Mouse (Mus musculus) limb, embryonic 14.5 days (tissue): Measurements from ENCODE around the gene Creb3l4. TPM values are rescaled to one million over a fixed set of nuclear protein-coding genes. Genes with fewer than 3 reads are reported as not detected.

Experiments
- ATAC-seq: fragments of 200-750 bp; cut with Nextera tagmentation; 2 replicates; pipeline ENCODE4 v1.8.0; 2017; ENCODE audit warnings: low read depth, moderate number of reproducible peaks, moderate TSS enrichment; ENCODE audit not compliant: low FRiP score
- DNase-seq: peaks from one replicate; pipeline ENCODE4 v3.0.0-alpha.2; 2015; ENCODE audit warnings: low spot score
- H3K27ac ChIP-seq: fragments of 300-500 bp; sonication (generic); replicated peaks from 2 replicates; pipeline ENCODE4 v1.5.1; 2014; ENCODE audit warnings: low read depth, mild to moderate bottlenecking, low read length, moderate library complexity, mixed read lengths
- H3K27me3 ChIP-seq: fragments of 300-500 bp; sonication (generic); 2 replicates; pipeline ENCODE4 v1.6.1; 2014; ENCODE audit warnings: low read length, mixed read lengths; ENCODE audit not compliant: control insufficient read depth, insufficient read depth
- H3K36me3 ChIP-seq: fragments of 300-500 bp; sonication (generic); 2 replicates; pipeline ENCODE4 v1.6.1; 2014; ENCODE audit warnings: mild to moderate bottlenecking, low read length, moderate library complexity, mixed read lengths; ENCODE audit not compliant: control insufficient read depth, insufficient read depth
- H3K4me1 ChIP-seq: fragments of 300-500 bp; sonication (generic); 2 replicates; pipeline ENCODE4 v1.6.1; 2014; ENCODE audit warnings: antibody characterized with exemption, low read length, mixed read lengths; ENCODE audit not compliant: control insufficient read depth, insufficient read depth
- H3K4me2 ChIP-seq: fragments of 300-500 bp; sonication (generic); replicated peaks from 2 replicates; pipeline ENCODE4 v1.6.1; 2014; ENCODE audit warnings: low read depth, mild to moderate bottlenecking, low read length, moderate library complexity; ENCODE audit not compliant: severe bottlenecking
- H3K4me3 ChIP-seq: fragments of 300-500 bp; sonication (generic); replicated peaks from 2 replicates; pipeline ENCODE4 v1.5.1; 2014; ENCODE audit warnings: low read length
- H3K9ac ChIP-seq: fragments of 300-500 bp; sonication (generic); 2 replicates; pipeline ENCODE4 v1.6.1; 2014; ENCODE audit warnings: mild to moderate bottlenecking, low read depth, low read length, moderate library complexity; ENCODE audit not compliant: severe bottlenecking
- H3K9me3 ChIP-seq: fragments of 300-500 bp; sonication (generic); 2 replicates; pipeline ENCODE4 v1.6.1; 2016; ENCODE audit warnings: low read length; ENCODE audit not compliant: control insufficient read depth
- POLR2A ChIP-seq: fragments of 200-500 bp; IDR thresholded peaks from 2 replicates; pipeline ENCODE4 v1.8.0; 2012; ENCODE audit warnings: inconsistent platforms, mild to moderate bottlenecking, moderate library complexity, borderline replicate concordance; ENCODE audit not compliant: insufficient read depth, insufficient read length; ENCODE audit errors: extremely low read depth
- WGBS: fragments of 180-500 bp; shearing (Covaris S2); extraction: QIAGEN DNeasy Blood & Tissue Kit; methylation state at CpG from one replicate; pipeline ENCODE4 v1.1.7; 2014; 5-methylcytosine and 5-hydroxymethylcytosine counted together
- polyA plus RNA-seq, 2 experiments: library from polyadenylated mRNA; depleted of rRNA in 1 of 2; stranded (reverse) in 1 of 2; unstranded in 1 of 2; fragments of >200 nt; fragmentation: Nextera tagmentation in 1 of 2; extraction: Ambion mirVana in 1 of 2; gene quantifications; 2 replicates each; pipeline versions ENCODE4 v1.2.1 to v1.2.3; 2012 to 2014

The Creb3l4 gene
- polyA plus RNA-seq, 2 experiments: 6.3 to 6.7 TPM

GRCm38 (mm10) chr3:90264687-90265033 is 21.3 kb upstream of the Creb3l4 start:
- DNase-seq (no peak), ATAC-seq (no peak)
- WGBS: 38% methylated on average over 10 of the region's 10 CpGs
- Histone ChIP-seq H3K36me3 (peaks cover 59% of the 10 kb centered on the region), H3K27ac (peak overlapping the region; percentile 96; the same call in 1 of the 2 replicates), H3K4me3 (peak overlapping the region; percentile 84), H3K9ac (peak overlapping the region; percentile 82), H3K9me3 (no peaks in the 10 kb centered on the region), H3K27me3 (no peaks in the 10 kb centered on the region), H3K4me1 (0 out of 2 replicates have a peak, but pooled peaks cover 6% of the 10 kb centered on the region), H3K4me2 (peak overlapping the region; percentile 68; the same call in 1 of the 2 replicates)
- no peak for TF ChIP-seq POLR2A

DNA sequence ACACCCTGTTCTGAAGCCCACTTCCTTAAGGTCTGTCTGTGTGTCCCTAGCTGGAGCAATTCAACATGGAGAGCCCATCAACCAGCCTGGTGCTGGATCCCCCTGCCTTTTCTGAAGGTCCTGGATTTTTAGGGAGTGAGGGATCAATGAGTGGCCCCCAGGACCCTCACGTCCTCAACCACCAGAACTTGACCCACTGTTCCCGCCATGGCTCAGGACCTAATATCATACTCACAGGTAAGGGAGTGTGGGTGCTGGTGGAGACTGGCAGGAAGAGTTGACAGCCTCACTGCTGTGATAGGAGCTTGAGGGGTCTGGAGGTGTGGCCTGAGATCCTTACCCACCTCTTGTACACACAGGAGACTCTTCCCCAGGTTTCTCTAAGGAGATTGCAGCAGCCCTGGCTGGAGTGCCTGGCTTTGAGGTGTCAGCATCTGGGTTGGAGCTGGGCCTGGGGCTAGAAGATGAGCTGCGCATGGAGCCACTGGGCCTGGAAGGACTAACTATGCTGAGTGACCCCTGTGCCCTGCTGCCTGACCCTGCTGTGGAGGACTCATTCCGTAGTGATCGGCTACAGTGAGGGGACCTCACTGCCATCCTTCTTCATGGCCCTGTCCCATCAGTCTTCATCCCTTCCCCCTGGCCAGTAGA is 19.9 kb upstream of the Creb3l4 start:
- Histone ChIP-seq H3K9ac (no peak overlapping the region), H3K4me3 (no peak overlapping the region), H3K4me1 (0 out of 2 replicates have a peak, but pooled peaks cover 6% of the 10 kb centered on the region), H3K27me3 (no peaks in the 10 kb centered on the region), H3K4me2 (no peak overlapping the region), H3K36me3 (peaks cover 66% of the 10 kb centered on the region), H3K9me3 (no peaks in the 10 kb centered on the region), H3K27ac (no peak overlapping the region)
- DNase-seq (no peak), ATAC-seq (no peak)
- no peak for TF ChIP-seq POLR2A
- 92% methylated on average over 5 of the region's 5 CpGs for WGBS

GRCm38 (mm10) chr3:90258521-90258920 is 15.2 kb upstream of the Creb3l4 start:
- no peak overlapping the region for H3K27ac ChIP-seq
- H3K27me3 ChIP-seq: no peaks in the 10 kb centered on the region
- no peak overlapping the region for H3K4me3 ChIP-seq
- TF ChIP-seq POLR2A: no peak
- WGBS: 83% methylated on average over 4 of the region's 4 CpGs
- H3K4me2 ChIP-seq: no peak overlapping the region
- no peak overlapping the region for H3K9ac ChIP-seq
- H3K4me1 ChIP-seq: peaks cover 7% of the 10 kb centered on the region
- DNase-seq: no peak
- peaks cover 67% of the 10 kb centered on the region for H3K36me3 ChIP-seq
- no peaks in the 10 kb centered on the region for H3K9me3 ChIP-seq
- ATAC-seq: no peak

- Histone ChIP-seq H3K9ac (no peak overlapping the region), H3K4me1 (peaks cover 7% of the 10 kb centered on the region), H3K36me3 (peaks cover 51% of the 10 kb centered on the region), H3K4me3 (no peak overlapping the region), H3K27me3 (no peaks in the 10 kb centered on the region), H3K9me3 (no peaks in the 10 kb centered on the region), H3K27ac (no peak overlapping the region), H3K4me2 (no peak overlapping the region)
- 90% methylated on average over 19 of the region's 19 CpGs for WGBS
- no peak for ATAC-seq
- TF ChIP-seq POLR2A: no peak
- DNase-seq: no peak
These were observed 13.6 kb upstream of the Creb3l4 start for GRCm38 (mm10) chr3:90256731-90257530.

GRCm38 (mm10) chr3:90255784-90256353 is 12.6 kb upstream of the Creb3l4 start:
- no peak overlapping the region for H3K27ac ChIP-seq
- peak overlapping the region; percentile 76; the same call in 1 of the 2 replicates for H3K4me2 ChIP-seq
- TF ChIP-seq POLR2A: no peak
- ATAC-seq: no peak
- H3K4me1 ChIP-seq: peaks cover 7% of the 10 kb centered on the region
- DNase-seq: no peak
- H3K36me3 ChIP-seq: peaks cover 50% of the 10 kb centered on the region
- no peak overlapping the region for H3K9ac ChIP-seq
- no peaks in the 10 kb centered on the region for H3K27me3 ChIP-seq
- no peaks in the 10 kb centered on the region for H3K9me3 ChIP-seq
- no peak overlapping the region for H3K4me3 ChIP-seq
- WGBS: 88% methylated on average over 14 of the region's 14 CpGs
